Mouse (Mus musculus): ENCODE data around the gene Dhdh. TPM values are rescaled to one million over a fixed set of nuclear protein-coding genes. Genes with fewer than 3 reads are reported as not detected.
"Not testable (repeated sequence)": the region's sequence is repeated elsewhere in the genome, so short reads cannot be mapped to it uniquely, and the experiment has no call there.

Dhdh gene
- polyA plus RNA-seq, 1 experiment from 2014 or later = 3.3 TPM

- Histone ChIP-seq H3K9ac (ENCODE audit: low read length) (no peak overlapping the region), H3K9me3 (ENCODE audit: control insufficient read depth, low read length) (no peaks in the 10 kb centered on the region), H3K4me2 (ENCODE audit: low read depth, severe bottlenecking) (no peak overlapping the region), H3K4me3 (ENCODE audit: low read depth, low read length) (no peak overlapping the region), H3K4me1 (ENCODE audit: control insufficient read depth, insufficient read depth, low read length) (no peaks in the 10 kb centered on the region), H3K36me3 (ENCODE audit: control insufficient read depth, insufficient read depth, low read length) (0 out of 2 replicates have a peak, but pooled peaks cover under 1% of the 10 kb centered on the region), H3K27ac (replicated peaks; ENCODE audit: low read depth, low read length) (no peak overlapping the region), H3K27me3 (ENCODE audit: control insufficient read depth, insufficient read depth, low read length) (no peaks in the 10 kb centered on the region)
- whole genome bisulfite sequencing = 92% methylated on average over 16 of the region's 16 CpGs
- ATAC-seq (ENCODE audit: insufficient number of reproducible peaks, low FRiP score, low TSS enrichment, low read depth) (no peak), DNase-seq (ENCODE audit: low spot score) (no peak)
Measured at GRCm38 (mm10) chr7:45518618-45519017, 30.0 kb upstream of the Dhdh start.

- WGBS = 76% methylated on average over 5 of the region's 5 CpGs
- not testable (repeated sequence) for H3K27me3 ChIP-seq (ENCODE audit: control insufficient read depth, insufficient read depth, low read length); ATAC-seq (ENCODE audit: insufficient number of reproducible peaks, low FRiP score, low TSS enrichment, low read depth); H3K9me3 ChIP-seq (ENCODE audit: control insufficient read depth, low read length); H3K27ac ChIP-seq (replicated peaks; ENCODE audit: low read depth, low read length); DNase-seq (ENCODE audit: low spot score); H3K4me1 ChIP-seq (ENCODE audit: control insufficient read depth, insufficient read depth, low read length); H3K36me3 ChIP-seq (ENCODE audit: control insufficient read depth, insufficient read depth, low read length); H3K4me3 ChIP-seq (ENCODE audit: low read depth, low read length); H3K4me2 ChIP-seq (ENCODE audit: low read depth, severe bottlenecking); H3K9ac ChIP-seq (ENCODE audit: low read length)
Measured at GRCm38 (mm10) chr7:45516846-45517245, 28.2 kb upstream of the Dhdh start.

DNA sequence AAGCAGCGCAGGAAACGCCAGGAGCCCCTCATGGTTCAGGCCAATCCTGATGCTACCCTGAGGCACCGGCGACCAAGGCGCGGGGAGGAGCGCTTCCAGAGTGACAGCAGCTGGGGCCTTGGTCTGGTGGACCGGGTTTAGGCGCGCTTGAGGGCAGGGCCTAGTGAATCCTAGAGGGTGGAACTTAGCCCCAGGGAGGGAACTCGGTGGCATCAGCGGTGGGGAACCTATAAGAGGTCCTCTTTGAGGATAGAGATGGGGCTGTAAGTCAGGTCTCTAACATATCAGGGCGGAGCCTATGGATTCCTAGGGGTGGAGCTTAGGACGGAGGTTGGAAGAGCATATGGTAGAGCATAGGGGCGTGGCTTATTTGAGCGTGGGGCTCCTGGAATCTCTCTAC lies 26.8 kb upstream of the Dhdh start:
- DNase-seq (ENCODE audit: low spot score) = peak; percentile 38

DNA sequence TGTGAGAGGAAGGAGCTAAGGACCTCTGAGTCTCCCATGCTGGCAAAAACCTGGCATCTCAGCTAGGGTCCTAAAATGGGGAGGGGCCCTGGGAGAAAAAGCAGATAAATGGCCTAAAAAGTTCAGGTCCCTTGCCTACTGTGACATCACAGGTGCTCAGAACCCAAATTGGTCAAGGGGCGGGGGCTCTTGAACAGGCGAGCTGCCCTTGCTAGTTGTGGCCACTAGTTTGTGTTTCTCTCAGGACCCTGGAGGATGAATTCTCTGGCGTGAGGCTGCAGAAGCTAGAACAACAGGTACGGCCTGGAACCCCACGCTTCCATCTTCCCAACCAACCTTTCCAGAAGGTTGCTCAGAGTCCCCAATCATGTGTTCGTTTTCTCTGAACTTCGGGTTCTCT lies 25.8 kb upstream of the Dhdh start:
- 84% methylated on average over 7 of the region's 7 CpGs for WGBS
- Histone ChIP-seq H3K36me3 (ENCODE audit: control insufficient read depth, insufficient read depth, low read length) (no peaks in the 10 kb centered on the region), H3K27ac (replicated peaks; ENCODE audit: low read depth, low read length) (no peak overlapping the region), H3K9ac (ENCODE audit: low read length) (no peak overlapping the region), H3K4me2 (ENCODE audit: low read depth, severe bottlenecking) (no peak overlapping the region), H3K4me1 (ENCODE audit: control insufficient read depth, insufficient read depth, low read length) (peaks cover 2% of the 10 kb centered on the region; the same call in 1 of the 2 replicates), H3K4me3 (ENCODE audit: low read depth, low read length) (no peak overlapping the region), H3K27me3 (ENCODE audit: control insufficient read depth, insufficient read depth, low read length) (no peaks in the 10 kb centered on the region), H3K9me3 (ENCODE audit: control insufficient read depth, low read length) (no peaks in the 10 kb centered on the region)
- no peak for DNase-seq (ENCODE audit: low spot score)
- no peak for ATAC-seq (ENCODE audit: insufficient number of reproducible peaks, low FRiP score, low TSS enrichment, low read depth)

More for the DNA sequence above, 26.8 kb upstream of the Dhdh start:
- no peaks in the 10 kb centered on the region for H3K36me3 ChIP-seq (ENCODE audit: control insufficient read depth, insufficient read depth, low read length)
- no peak overlapping the region for H3K4me3 ChIP-seq (ENCODE audit: low read depth, low read length)
- 24% methylated on average over 16 of the region's 16 CpGs for WGBS
- no peak for ATAC-seq (ENCODE audit: insufficient number of reproducible peaks, low FRiP score, low TSS enrichment, low read depth)
- no peak overlapping the region for H3K27ac ChIP-seq (replicated peaks; ENCODE audit: low read depth, low read length)
- no peak overlapping the region for H3K9ac ChIP-seq (ENCODE audit: low read length)
- no peaks in the 10 kb centered on the region for H3K9me3 ChIP-seq (ENCODE audit: control insufficient read depth, low read length)
- no peak overlapping the region for H3K4me2 ChIP-seq (ENCODE audit: low read depth, severe bottlenecking)
- H3K27me3 ChIP-seq (ENCODE audit: control insufficient read depth, insufficient read depth, low read length) = no peaks in the 10 kb centered on the region
- no peaks in the 10 kb centered on the region for H3K4me1 ChIP-seq (ENCODE audit: control insufficient read depth, insufficient read depth, low read length)

DNA sequence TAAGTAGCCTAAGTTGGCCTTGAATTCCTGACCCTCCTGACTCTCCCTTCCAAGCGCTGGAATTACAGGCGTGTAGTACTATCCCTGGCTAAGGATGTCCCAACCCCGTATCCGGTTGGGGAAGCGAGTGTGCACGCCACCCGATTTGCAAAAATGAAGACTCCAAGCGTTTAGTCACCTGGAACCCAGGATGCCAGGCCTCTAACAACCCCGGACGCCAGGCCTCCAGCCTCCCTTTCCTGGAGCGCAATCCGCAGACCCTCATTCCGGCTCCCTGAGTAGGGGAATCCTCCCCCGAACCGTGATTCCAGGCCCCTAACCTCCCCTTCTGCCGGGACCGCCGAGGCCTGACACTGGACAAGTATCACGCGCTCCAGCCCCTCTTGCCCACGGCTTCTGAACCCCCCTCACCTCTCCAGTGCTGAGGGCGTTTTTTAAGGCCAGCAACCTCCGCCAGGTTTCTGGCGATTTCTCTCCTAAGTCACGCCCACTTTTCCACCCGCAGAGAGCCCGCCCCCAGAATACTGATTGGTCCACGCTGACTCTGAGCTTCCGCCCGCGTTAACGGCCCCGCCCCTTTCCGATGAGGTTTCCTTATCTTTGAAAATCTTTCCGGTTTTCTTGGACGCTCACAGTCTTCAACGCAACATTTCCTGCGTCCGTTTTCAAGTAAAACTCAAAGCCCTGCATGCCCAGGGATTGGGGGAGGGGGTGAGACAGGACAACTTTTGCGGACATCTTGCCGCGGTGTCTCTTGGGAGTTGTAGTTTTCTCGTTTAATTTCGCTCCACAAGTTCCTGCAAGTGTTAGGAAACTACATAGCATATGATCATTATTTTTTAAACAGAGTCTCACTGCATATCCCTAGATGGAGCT lies 21.5 kb upstream of the Dhdh start, which contains the start of gene Nucb1:
Nucb1 (minus strand) TSS at position 495 of the 876 bp plus-strand sequence.
- 1% methylated on average over 44 of the region's 44 CpGs for WGBS
- Histone ChIP-seq H3K4me3 (ENCODE audit: low read depth, low read length) (peak within 1 kb of the TSS; percentile 71), H3K4me2 (ENCODE audit: low read depth, severe bottlenecking) (peak within 1 kb of the TSS; percentile 97), H3K9me3 (ENCODE audit: control insufficient read depth, low read length) (no peaks in the 10 kb centered on the region), H3K4me1 (ENCODE audit: control insufficient read depth, insufficient read depth, low read length) (peaks cover 7% of the 10 kb centered on the region; the same call in 1 of the 2 replicates), H3K36me3 (ENCODE audit: control insufficient read depth, insufficient read depth, low read length) (peaks cover 6% of the 10 kb centered on the region; the same call in 1 of the 2 replicates), H3K9ac (ENCODE audit: low read length) (peak within 1 kb of the TSS; percentile 81), H3K27ac (replicated peaks; ENCODE audit: low read depth, low read length) (peak within 1 kb of the TSS; percentile 85), H3K27me3 (ENCODE audit: control insufficient read depth, insufficient read depth, low read length) (no peaks in the 10 kb centered on the region)
- DNase-seq (ENCODE audit: low spot score) (peak; percentile 93), ATAC-seq (ENCODE audit: insufficient number of reproducible peaks, low FRiP score, low TSS enrichment, low read depth) (peak; percentile 88)

GRCm38 (mm10) chr7:45509181-45509882 lies 20.7 kb upstream of the Dhdh start:
- Histone ChIP-seq H3K4me3 (ENCODE audit: low read depth, low read length) (peak overlapping the region; percentile 71), H3K9me3 (ENCODE audit: control insufficient read depth, low read length) (no peaks in the 10 kb centered on the region), H3K27ac (replicated peaks; ENCODE audit: low read depth, low read length) (no peak overlapping the region), H3K27me3 (ENCODE audit: control insufficient read depth, insufficient read depth, low read length) (no peaks in the 10 kb centered on the region), H3K36me3 (ENCODE audit: control insufficient read depth, insufficient read depth, low read length) (peaks cover 9% of the 10 kb centered on the region), H3K4me1 (ENCODE audit: control insufficient read depth, insufficient read depth, low read length) (peaks cover 7% of the 10 kb centered on the region; the same call in 1 of the 2 replicates), H3K4me2 (ENCODE audit: low read depth, severe bottlenecking) (peak overlapping the region; percentile 97), H3K9ac (ENCODE audit: low read length) (peak overlapping the region; percentile 81)
- 38% methylated on average over 19 of the region's 19 CpGs for WGBS
- ATAC-seq (ENCODE audit: insufficient number of reproducible peaks, low FRiP score, low TSS enrichment, low read depth) (no peak), DNase-seq (ENCODE audit: low spot score) (no peak)

GRCm38 (mm10) chr7:45508561-45508960 lies 20.0 kb upstream of the Dhdh start:
- H3K27me3 ChIP-seq (ENCODE audit: control insufficient read depth, insufficient read depth, low read length) = no peaks in the 10 kb centered on the region
- no peak overlapping the region for H3K9ac ChIP-seq (ENCODE audit: low read length)
- 86% methylated on average over 6 of the region's 6 CpGs for WGBS
- H3K4me2 ChIP-seq (ENCODE audit: low read depth, severe bottlenecking) = peak overlapping the region; percentile 97; the same call in 1 of the 2 replicates
- H3K4me3 ChIP-seq (ENCODE audit: low read depth, low read length) = 0 out of 2 replicates have a peak overlapping the region, but pooled peaks have one; percentile 71
- ATAC-seq (ENCODE audit: insufficient number of reproducible peaks, low FRiP score, low TSS enrichment, low read depth) (no peak), DNase-seq (ENCODE audit: low spot score) (no peak)
- no peak overlapping the region for H3K27ac ChIP-seq (replicated peaks; ENCODE audit: low read depth, low read length)
- H3K9me3 ChIP-seq (ENCODE audit: control insufficient read depth, low read length) = no peaks in the 10 kb centered on the region
- peaks cover 7% of the 10 kb centered on the region; the same call in 1 of the 2 replicates for H3K4me1 ChIP-seq (ENCODE audit: control insufficient read depth, insufficient read depth, low read length)
- peaks cover 9% of the 10 kb centered on the region for H3K36me3 ChIP-seq (ENCODE audit: control insufficient read depth, insufficient read depth, low read length)

DNA sequence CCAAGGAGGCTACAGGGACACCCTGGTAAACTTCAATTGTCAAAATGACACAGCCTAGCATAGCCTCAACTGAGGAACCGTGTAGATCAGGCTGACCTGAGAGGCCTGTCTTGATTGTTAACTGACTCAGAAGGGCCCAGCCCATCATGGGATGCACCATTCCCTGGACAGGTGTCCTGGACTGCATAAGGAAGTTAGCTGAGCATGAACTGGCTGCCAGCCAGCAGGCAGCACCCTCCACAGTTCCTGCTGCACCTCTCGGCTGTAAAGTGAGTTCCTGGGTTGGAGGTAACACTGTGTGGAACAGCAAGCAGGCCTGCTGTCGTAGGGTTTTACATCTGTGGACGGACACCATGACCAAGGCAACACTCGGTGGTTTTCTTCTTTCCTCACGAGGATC lies 19.0 kb upstream of the Dhdh start:
- Histone ChIP-seq H3K4me3 (ENCODE audit: low read depth, low read length) (no peak overlapping the region), H3K4me2 (ENCODE audit: low read depth, severe bottlenecking) (no peak overlapping the region), H3K27me3 (ENCODE audit: control insufficient read depth, insufficient read depth, low read length) (no peaks in the 10 kb centered on the region), H3K9me3 (ENCODE audit: control insufficient read depth, low read length) (no peaks in the 10 kb centered on the region), H3K4me1 (ENCODE audit: control insufficient read depth, insufficient read depth, low read length) (peaks cover 7% of the 10 kb centered on the region; the same call in 1 of the 2 replicates), H3K27ac (replicated peaks; ENCODE audit: low read depth, low read length) (no peak overlapping the region), H3K9ac (ENCODE audit: low read length) (no peak overlapping the region), H3K36me3 (ENCODE audit: control insufficient read depth, insufficient read depth, low read length) (peaks cover 9% of the 10 kb centered on the region)
- ATAC-seq (ENCODE audit: insufficient number of reproducible peaks, low FRiP score, low TSS enrichment, low read depth) = no peak
- 90% methylated on average over 6 of the region's 6 CpGs for WGBS
- no peak for DNase-seq (ENCODE audit: low spot score)

Data from limb, embryonic 11.5 days (tissue).